Mouse (Mus musculus): Measurements from ENCODE around the gene Fads6. TPM values are rescaled to one million over a fixed set of nuclear protein-coding genes. Genes with fewer than 3 reads are reported as not detected.

Gene Fads6
- total and polyA plus RNA-seq, 3 experiments, result 3.3 to 6.6 TPM; not detected in 1

DNA sequence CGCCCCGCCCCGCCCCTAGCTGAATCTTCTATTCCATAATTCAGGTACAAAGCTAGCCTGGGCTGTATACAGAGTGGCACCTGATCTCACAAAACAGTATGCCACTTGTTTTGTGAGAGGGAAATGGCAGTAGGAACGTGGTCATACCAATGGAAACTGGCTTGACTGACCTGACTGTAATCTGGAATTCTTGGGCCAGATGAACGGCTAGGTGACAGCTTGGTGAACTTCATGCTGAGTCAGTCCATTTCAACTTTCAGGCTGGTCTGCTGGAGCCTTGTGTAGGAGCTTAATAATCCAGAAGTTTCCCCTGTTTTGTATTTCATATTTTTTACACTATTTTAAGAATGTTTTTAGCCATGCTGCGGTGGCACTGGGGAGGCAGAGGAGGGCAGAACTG is 19.3 kb downstream of the Fads6 start (continued):
- no peak for TF ChIP-seq KAT2A (conservative IDR thresholded peaks at IDR 0.05; ENCODE audit: low read depth, low read length)

- Histone ChIP-seq H3K27me3 (ENCODE audit: control insufficient read depth in 1 of 2, insufficient read depth in 2 of 2, low read length in 2 of 2) (no peaks in the 10 kb centered on the region), H3K4me3 (ENCODE audit: control insufficient read depth in 1 of 2, insufficient read depth in 1 of 2, low read depth in 2 of 2, low read length in 2 of 2) (peak overlapping the region; percentile 74 to 87), H3K4me1 (ENCODE audit: control insufficient read depth in 1 of 2, insufficient read depth in 2 of 2, low read length in 2 of 2) (peaks cover 10 to 26% of the 10 kb centered on the region in 2 experiments), H3K36me3 (ENCODE audit: control insufficient read depth in 1 of 2, insufficient read depth in 2 of 2, low read length in 2 of 2) (peaks cover 0 to 20% of the 10 kb centered on the region in 2 experiments; a peak in 2 of 4 replicates), H3K9ac (ENCODE audit: control insufficient read depth, low read depth, low read length, poor library complexity, severe bottlenecking) (peak overlapping the region; percentile 75), H3K9me3 (replicated peaks; ENCODE audit: insufficient read depth, low read length) (no peaks in the 10 kb centered on the region), H3K79me2 (ENCODE audit: control insufficient read depth, insufficient read depth, low read length, poor library complexity) (peaks cover 6% of the 10 kb centered on the region; the same call in 1 of the 2 replicates), H3K27ac (ENCODE audit: control insufficient read depth, low read depth, low read length) (peak overlapping the region; percentile 85)
- DNase-seq (ENCODE audit: low read depth, low spot score), result no peak
- TF ChIP-seq BHLHE40 (IDR thresholded peaks at IDR 0.05; ENCODE audit: borderline replicate concordance, low read depth, low read length) (no peak), GATA1 (IDR thresholded peaks at IDR 0.05; ENCODE audit: low read depth, low read length) (0 out of 2 replicates have a peak, but pooled peaks have one; percentile 5), CHD1 (IDR thresholded peaks at IDR 0.05; ENCODE audit: low read depth, low read length) (peak; percentile 89; the same call in 1 of the 2 replicates), TBP (IDR thresholded peaks at IDR 0.05; ENCODE audit: low read depth, low read length) (no peak), POLR2A (IDR thresholded peaks at IDR 0.05; ENCODE audit: control insufficient read depth in 1 of 2, insufficient read depth in 1 of 2, low read depth in 1 of 2, low read length in 2 of 2, poor library complexity in 1 of 2) (peak in 1 of 2 experiments; percentile 7; a peak in 1 of 4 replicates), ZKSCAN1 (IDR thresholded peaks at IDR 0.05; ENCODE audit: low read depth, low read length) (no peak), HCFC1 (IDR thresholded peaks at IDR 0.05; ENCODE audit: low read depth, low read length) (no peak), TAL1 (IDR thresholded peaks at IDR 0.05; ENCODE audit: low read length) (no peak), ZMIZ1 (IDR thresholded peaks at IDR 0.05; ENCODE audit: low read depth, low read length) (no peak)
These were observed 19.9 kb downstream of the Fads6 start for GRCm38 (mm10) chr11:115277604-115277975.

DNA sequence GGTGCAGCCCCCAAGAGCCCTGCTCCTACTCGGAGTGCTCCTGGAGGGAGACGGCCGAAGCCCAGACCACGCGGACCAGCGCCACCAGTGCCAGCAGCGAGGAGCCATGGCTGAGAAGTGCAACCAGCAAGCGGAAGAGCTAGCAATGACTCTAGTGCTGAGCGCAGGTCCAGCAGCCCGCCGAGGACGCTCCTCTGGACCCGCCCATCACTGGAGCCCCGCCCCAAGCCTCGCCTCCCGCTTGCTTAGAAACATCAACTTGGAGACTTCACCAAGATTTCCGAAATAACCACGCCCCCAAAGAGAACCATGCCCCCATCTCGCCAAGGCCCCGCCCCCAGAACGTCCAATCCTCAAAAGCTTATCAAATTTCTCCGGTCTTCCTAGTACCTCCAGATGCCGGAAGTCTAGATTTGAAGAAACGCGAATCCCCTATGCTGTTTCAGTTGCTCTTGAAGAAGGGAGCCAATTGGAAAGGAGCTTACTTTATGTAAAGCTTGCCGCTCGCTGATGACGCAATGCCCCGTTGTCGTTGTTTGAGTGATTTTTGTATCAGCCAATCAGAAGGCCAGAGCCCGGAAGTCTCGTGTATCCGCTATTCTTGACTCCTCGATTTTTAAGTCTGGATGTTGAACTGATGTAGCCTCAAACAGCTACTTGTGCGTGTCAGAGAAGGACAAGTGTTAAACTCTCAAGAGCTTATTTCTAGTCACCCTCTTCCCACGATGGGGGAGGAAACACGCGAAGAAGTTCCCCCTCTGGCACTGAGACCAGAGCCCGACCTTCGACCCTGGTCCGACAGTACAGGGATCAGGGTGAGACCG is 20.5 kb downstream of the Fads6 start, which contains the start of gene Fdxr:
Gene Fdxr, minus strand, starts transcription at position 271 of the 824 bp plus-strand sequence.
- H3K27ac ChIP-seq (ENCODE audit: control insufficient read depth, low read depth, low read length), result peak within 1 kb of the TSS; percentile 85
- peaks cover 10 to 26% of the 10 kb centered on the region in 2 experiments for H3K4me1 ChIP-seq (ENCODE audit: control insufficient read depth in 1 of 2, insufficient read depth in 2 of 2, low read length in 2 of 2)
- H3K27me3 ChIP-seq (ENCODE audit: control insufficient read depth in 1 of 2, insufficient read depth in 2 of 2, low read length in 2 of 2), result no peaks in the 10 kb centered on the region
- TF ChIP-seq TBP (IDR thresholded peaks at IDR 0.05; ENCODE audit: low read depth, low read length) (peak; percentile 91), SMC3 (IDR thresholded peaks at IDR 0.05; ENCODE audit: low read depth, low read length) (no peak), UBTF (IDR thresholded peaks at IDR 0.05; ENCODE audit: borderline replicate concordance, insufficient read depth, low read depth, low read length) (no peak), CHD2 (IDR thresholded peaks at IDR 0.05; ENCODE audit: low read length) (peak; percentile 91), TCF12 (IDR thresholded peaks at IDR 0.05; ENCODE audit: low read depth, low read length) (peak; percentile 79), RCOR1 (IDR thresholded peaks at IDR 0.05; ENCODE audit: low read depth, low read length) (peak; percentile 55; the same call in 1 of the 2 replicates), MYC (IDR thresholded peaks at IDR 0.05; ENCODE audit: low read depth, low read length) (peak; percentile 84), ETS1 (IDR thresholded peaks at IDR 0.05; ENCODE audit: low read depth, low read length) (no peak; the same call in 1 of the 2 replicates), RAD21 (IDR thresholded peaks at IDR 0.05; ENCODE audit: low read depth, low read length) (no peak), NRF1 (IDR thresholded peaks at IDR 0.05; ENCODE audit: insufficient read depth, low read depth, low read length, poor library complexity, severe bottlenecking) (peak; percentile 56; the same call in 1 of the 2 replicates), E2F4 (IDR thresholded peaks at IDR 0.05; ENCODE audit: borderline replicate concordance, low read depth, low read length) (0 out of 2 replicates have a peak, but pooled peaks have one; percentile 20), CHD1 (IDR thresholded peaks at IDR 0.05; ENCODE audit: low read depth, low read length) (no peak), ZMIZ1 (IDR thresholded peaks at IDR 0.05; ENCODE audit: low read depth, low read length) (peak; percentile 97), NELFE (IDR thresholded peaks at IDR 0.05; ENCODE audit: low read depth, low read length) (peak; percentile 91), ELF1 (IDR thresholded peaks at IDR 0.05; ENCODE audit: low read depth, low read length) (peak; percentile 99), USF2 (IDR thresholded peaks at IDR 0.05; ENCODE audit: borderline replicate concordance in 1 of 2, insufficient read depth in 1 of 2, low read depth in 1 of 2, low read length in 2 of 2) (no peak), MAX (IDR thresholded peaks at IDR 0.05; ENCODE audit: low read length) (peak; percentile 64; the same call in 1 of the 2 replicates), ZNF384 (IDR thresholded peaks at IDR 0.05; ENCODE audit: low read depth, low read length) (no peak), JUND (IDR thresholded peaks at IDR 0.05; ENCODE audit: low read depth, low read length) (peak; percentile 87)

More for the DNA sequence above, 20.5 kb downstream of the Fads6 start, which contains the start of gene Fdxr:
- H3K79me2 ChIP-seq (ENCODE audit: control insufficient read depth, insufficient read depth, low read length, poor library complexity), result peaks cover 6% of the 10 kb centered on the region; the same call in 1 of the 2 replicates
- H3K4me3 ChIP-seq (ENCODE audit: control insufficient read depth in 1 of 2, insufficient read depth in 1 of 2, low read depth in 2 of 2, low read length in 2 of 2), result peak within 1 kb of the TSS; percentile 87
- no peaks in the 10 kb centered on the region for H3K9me3 ChIP-seq (replicated peaks; ENCODE audit: insufficient read depth, low read length)
- peaks cover 0 to 20% of the 10 kb centered on the region in 2 experiments; a peak in 2 of 4 replicates for H3K36me3 ChIP-seq (ENCODE audit: control insufficient read depth in 1 of 2, insufficient read depth in 2 of 2, low read length in 2 of 2)
- H3K9ac ChIP-seq (ENCODE audit: control insufficient read depth, low read depth, low read length, poor library complexity, severe bottlenecking), result peak within 1 kb of the TSS; percentile 93
- peak; percentile 100 for DNase-seq (ENCODE audit: low read depth, low spot score)
